Mouse (Mus musculus) heart, embryonic 12.5 days (tissue): ENCODE data around the gene St3gal5. TPM values are rescaled to one million over a fixed set of nuclear protein-coding genes. Genes with fewer than 3 reads are reported as not detected.

Experiments
- ATAC-seq: fragments of 200-750 bp; cut with Nextera tagmentation; 2 replicates; pipeline ENCODE4 v1.8.0; 2017; ENCODE audit warnings: moderate TSS enrichment, moderate library complexity; ENCODE audit not compliant: insufficient number of reproducible peaks, low FRiP score
- H3K27ac ChIP-seq: fragments of 300-500 bp; sonication (generic); 2 replicates; pipeline ENCODE4 v1.5.1; 2016; ENCODE audit warnings: mild to moderate bottlenecking, moderate library complexity; ENCODE audit not compliant: poor library complexity, severe bottlenecking
- H3K27me3 ChIP-seq: fragments of 300-500 bp; sonication (generic); replicated peaks from 2 replicates; pipeline ENCODE4 v1.6.1; 2016; ENCODE audit warnings: mild to moderate bottlenecking, moderate library complexity
- H3K36me3 ChIP-seq: fragments of 300-500 bp; sonication (generic); 2 replicates; pipeline ENCODE4 v1.6.1; 2016; ENCODE audit warnings: mild to moderate bottlenecking, moderate library complexity
- H3K4me1 ChIP-seq: fragments of 300-500 bp; sonication (generic); replicated peaks from 2 replicates; pipeline ENCODE4 v1.6.1; 2016; ENCODE audit warnings: mild to moderate bottlenecking
- H3K4me2 ChIP-seq: fragments of 300-500 bp; sonication (generic); 2 replicates; pipeline ENCODE4 v1.6.1; 2016; ENCODE audit warnings: mild to moderate bottlenecking, moderate library complexity
- H3K4me3 ChIP-seq: fragments of 300-500 bp; sonication (generic); 2 replicates; pipeline ENCODE4 v1.5.1; 2016; ENCODE audit warnings: mild to moderate bottlenecking
- H3K9ac ChIP-seq: fragments of 300-500 bp; sonication (generic); 2 replicates; pipeline ENCODE4 v1.6.1; 2016; ENCODE audit warnings: mild to moderate bottlenecking, moderate library complexity
- H3K9me3 ChIP-seq: fragments of 300-500 bp; sonication (generic); replicated peaks from 2 replicates; pipeline ENCODE4 v1.6.1; 2016; ENCODE audit warnings: mild to moderate bottlenecking, moderate library complexity
- WGBS: fragments of 180-500 bp; shearing (Covaris S2); methylation state at CpG from one replicate; pipeline ENCODE4 v1.1.7; 2016; 5-methylcytosine and 5-hydroxymethylcytosine counted together
- polyA plus RNA-seq: library from polyadenylated mRNA; unstranded; fragments of >200 nt; fragmentation: Nextera tagmentation; extraction: Ambion mirVana; gene quantifications from 2 replicates; pipeline ENCODE4 v1.2.1, GENCODE M21; 2016

Gene St3gal5
- polyA plus RNA-seq, 1 experiment from 2014 or later: 68.1 TPM

- no peak overlapping the region for H3K4me3 ChIP-seq
- H3K9me3 ChIP-seq: no peaks in the 10 kb centered on the region
- peaks cover 82% of the 10 kb centered on the region for H3K36me3 ChIP-seq
- no peaks in the 10 kb centered on the region for H3K27me3 ChIP-seq
- H3K9ac ChIP-seq: no peak overlapping the region
- peaks cover 27% of the 10 kb centered on the region for H3K4me1 ChIP-seq
- H3K27ac ChIP-seq: no peak overlapping the region
- no peak for ATAC-seq
- H3K4me2 ChIP-seq: no peak overlapping the region
- WGBS: 94% methylated on average over 8 of the region's 8 CpGs
Observed at GRCm38 (mm10) chr6:72132671-72133214, 35.4 kb downstream of the St3gal5 start.

- H3K4me1 ChIP-seq: peaks cover 32% of the 10 kb centered on the region
- WGBS: 55% methylated on average over 9 of the region's 9 CpGs
- no peak overlapping the region for H3K9ac ChIP-seq
- no peak overlapping the region for H3K4me3 ChIP-seq
- peak overlapping the region; percentile 14 for H3K4me2 ChIP-seq
- H3K9me3 ChIP-seq: no peaks in the 10 kb centered on the region
- H3K27me3 ChIP-seq: no peaks in the 10 kb centered on the region
- peak overlapping the region; percentile 72 for H3K27ac ChIP-seq
- ATAC-seq: peak; percentile 87
- H3K36me3 ChIP-seq: peaks cover 65% of the 10 kb centered on the region
Observed at GRCm38 (mm10) chr6:72134850-72135515, 37.6 kb downstream of the St3gal5 start.

GRCm38 (mm10) chr6:72136016-72136415, 38.6 kb downstream of the St3gal5 start:
- no peak overlapping the region for H3K4me2 ChIP-seq
- no peak overlapping the region for H3K27ac ChIP-seq
- H3K4me3 ChIP-seq: no peak overlapping the region
- H3K36me3 ChIP-seq: peaks cover 57% of the 10 kb centered on the region
- H3K27me3 ChIP-seq: no peaks in the 10 kb centered on the region
- peaks cover 43% of the 10 kb centered on the region for H3K4me1 ChIP-seq
- 0 out of 2 replicates have a peak, but pooled peaks have one; percentile 40 for ATAC-seq
- no peak overlapping the region for H3K9ac ChIP-seq
- 74% methylated on average over 5 of the region's 5 CpGs for WGBS
- H3K9me3 ChIP-seq: no peaks in the 10 kb centered on the region

- Histone ChIP-seq H3K36me3 (peaks cover 56% of the 10 kb centered on the region), H3K4me1 (peaks cover 47% of the 10 kb centered on the region), H3K4me3 (no peak overlapping the region), H3K9me3 (no peaks in the 10 kb centered on the region), H3K9ac (no peak overlapping the region), H3K27ac (no peak overlapping the region), H3K4me2 (no peak overlapping the region), H3K27me3 (no peaks in the 10 kb centered on the region)
- 77% methylated on average over 10 of the region's 10 CpGs for WGBS
- ATAC-seq: no peak
Observed at GRCm38 (mm10) chr6:72136543-72136942, 39.2 kb downstream of the St3gal5 start.

GRCm38 (mm10) chr6:72139508-72140193, 42.3 kb downstream of the St3gal5 start:
- peaks cover 45% of the 10 kb centered on the region for H3K4me1 ChIP-seq
- no peak overlapping the region for H3K4me3 ChIP-seq
- WGBS: 85% methylated on average over 9 of the region's 9 CpGs
- ATAC-seq: no peak
- H3K9me3 ChIP-seq: no peaks in the 10 kb centered on the region
- peaks cover 46% of the 10 kb centered on the region for H3K36me3 ChIP-seq
- H3K9ac ChIP-seq: no peak overlapping the region
- H3K4me2 ChIP-seq: no peak overlapping the region
- H3K27me3 ChIP-seq: no peaks in the 10 kb centered on the region
- H3K27ac ChIP-seq: no peak overlapping the region

GRCm38 (mm10) chr6:72140371-72140770, 43.0 kb downstream of the St3gal5 start:
- H3K4me2 ChIP-seq: no peak overlapping the region
- 57% methylated on average over 8 of the region's 8 CpGs for WGBS
- H3K27ac ChIP-seq: peak overlapping the region; percentile 40; the same call in 1 of the 2 replicates
- no peak overlapping the region for H3K9ac ChIP-seq
- no peaks in the 10 kb centered on the region for H3K9me3 ChIP-seq
- H3K4me1 ChIP-seq: peaks cover 37% of the 10 kb centered on the region
- H3K4me3 ChIP-seq: no peak overlapping the region
- peaks cover 48% of the 10 kb centered on the region for H3K36me3 ChIP-seq
- H3K27me3 ChIP-seq: no peaks in the 10 kb centered on the region
- peak; percentile 54; the same call in 1 of the 2 replicates for ATAC-seq

- no peak overlapping the region for H3K27ac ChIP-seq
- no peak overlapping the region for H3K4me3 ChIP-seq
- WGBS: 50% methylated on average over 10 of the region's 10 CpGs
- no peak overlapping the region for H3K9ac ChIP-seq
- H3K36me3 ChIP-seq: peaks cover 44% of the 10 kb centered on the region
- no peak; the same call in none of the 2 replicates for ATAC-seq
- no peaks in the 10 kb centered on the region for H3K27me3 ChIP-seq
- no peaks in the 10 kb centered on the region for H3K9me3 ChIP-seq
- H3K4me1 ChIP-seq: peaks cover 29% of the 10 kb centered on the region
- no peak overlapping the region for H3K4me2 ChIP-seq
Observed at GRCm38 (mm10) chr6:72141191-72141590, 43.8 kb downstream of the St3gal5 start.

GRCm38 (mm10) chr6:72142561-72142960, 45.2 kb downstream of the St3gal5 start:
- Histone ChIP-seq H3K27me3 (no peaks in the 10 kb centered on the region), H3K9ac (no peak overlapping the region), H3K36me3 (peaks cover 49% of the 10 kb centered on the region), H3K4me1 (peaks cover 24% of the 10 kb centered on the region), H3K4me2 (no peak overlapping the region), H3K27ac (no peak overlapping the region), H3K9me3 (no peaks in the 10 kb centered on the region), H3K4me3 (no peak overlapping the region)
- WGBS: 93% methylated on average over 4 of the region's 4 CpGs
- no peak for ATAC-seq

GRCm38 (mm10) chr6:72144353-72144752, 47.0 kb downstream of the St3gal5 start:
- 58% methylated on average over 7 of the region's 7 CpGs for WGBS
- H3K27ac ChIP-seq: no peak overlapping the region
- H3K9ac ChIP-seq: no peak overlapping the region
- peaks cover 66% of the 10 kb centered on the region for H3K36me3 ChIP-seq
- H3K27me3 ChIP-seq: no peaks in the 10 kb centered on the region
- no peak overlapping the region for H3K4me2 ChIP-seq
- peaks cover 24% of the 10 kb centered on the region for H3K4me1 ChIP-seq
- no peak overlapping the region for H3K4me3 ChIP-seq
- ATAC-seq: no peak
- H3K9me3 ChIP-seq: 0 out of 2 replicates have a peak, but pooled peaks cover 1% of the 10 kb centered on the region

GRCm38 (mm10) chr6:72146803-72147202, 49.4 kb downstream of the St3gal5 start:
- Histone ChIP-seq H3K4me3 (no peak overlapping the region), H3K27me3 (no peaks in the 10 kb centered on the region), H3K9me3 (0 out of 2 replicates have a peak, but pooled peaks cover 9% of the 10 kb centered on the region), H3K36me3 (peaks cover 75% of the 10 kb centered on the region), H3K27ac (no peak overlapping the region), H3K9ac (no peak overlapping the region), H3K4me2 (no peak overlapping the region), H3K4me1 (peaks cover 3% of the 10 kb centered on the region; the same call in 1 of the 2 replicates)
- 87% methylated on average over 14 of the region's 14 CpGs for WGBS
- no peak for ATAC-seq

DNA sequence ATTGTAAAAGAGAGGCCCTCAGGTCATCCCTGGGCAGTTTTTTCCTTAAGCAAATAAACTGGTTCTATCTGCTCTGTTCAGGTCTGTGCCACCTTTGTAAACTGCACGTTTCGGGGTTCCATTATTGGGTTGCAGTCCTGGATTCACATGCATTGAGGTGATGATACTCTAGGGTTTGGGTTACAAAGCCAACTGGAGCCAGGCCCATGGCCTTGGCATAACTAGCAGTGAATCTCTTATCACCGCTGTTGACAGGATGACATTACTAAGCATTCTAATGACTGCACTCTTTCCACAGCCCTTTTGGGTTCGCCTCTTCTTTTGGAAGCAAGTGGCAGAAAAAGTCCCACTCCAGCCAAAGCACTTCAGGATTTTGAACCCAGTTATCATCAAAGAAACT, 51.3 kb downstream of the St3gal5 start:
- Histone ChIP-seq H3K4me2 (no peak overlapping the region), H3K4me3 (no peak overlapping the region), H3K9me3 (0 out of 2 replicates have a peak, but pooled peaks cover 9% of the 10 kb centered on the region), H3K36me3 (peaks cover 77% of the 10 kb centered on the region), H3K27ac (no peak overlapping the region), H3K4me1 (peaks cover 3% of the 10 kb centered on the region; the same call in 1 of the 2 replicates), H3K27me3 (no peaks in the 10 kb centered on the region), H3K9ac (no peak overlapping the region)
- WGBS: 90% methylated on average over 4 of the region's 4 CpGs
- no peak for ATAC-seq
